Mouse (Mus musculus) C2C12 (cell line): ENCODE measurements around the gene Olfr1197.

ENCODE experiments used
- CTCF ChIP-seq: IDR thresholded peaks from one replicate; pipeline ENCODE4 v1.5.1; 2011; ENCODE audit not compliant: control insufficient read depth, insufficient read depth, insufficient read length
- MYOD1 ChIP-seq: IDR thresholded peaks from one replicate; pipeline ENCODE4 v1.6.1; 2011; ENCODE audit warnings: low read depth; ENCODE audit not compliant: control insufficient read depth, insufficient read length
- USF1 ChIP-seq: IDR thresholded peaks from one replicate; pipeline ENCODE4 v1.6.1; 2011; ENCODE audit warnings: low read depth, mild to moderate bottlenecking, control low read depth, moderate library complexity

DNA sequence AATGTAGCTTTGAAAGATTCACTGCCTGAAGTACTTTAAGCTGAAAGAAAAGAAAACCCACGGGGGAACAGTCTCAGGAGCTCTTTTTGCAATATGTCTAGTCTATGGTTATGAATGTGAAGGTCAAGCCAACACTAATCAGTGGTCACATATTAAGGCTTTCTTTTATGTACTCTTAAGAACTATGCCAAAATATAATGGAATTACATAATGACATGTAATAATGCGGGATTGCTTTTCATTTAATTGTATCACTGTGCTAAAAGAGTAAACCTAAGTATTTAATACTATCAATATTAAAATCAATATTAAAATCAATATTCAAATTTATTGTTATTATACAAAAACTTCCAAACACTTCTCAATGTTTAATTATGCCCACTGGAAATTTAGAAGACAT lies 27.7 kb downstream of the Olfr1197 start, which contains the start of gene Olfr1196:
- TF ChIP-seq CTCF (no peak), USF1 (no peak), MYOD1 (no peak)
